Mouse (Mus musculus) heart, embryonic 10.5 days (tissue): Measurements from ENCODE around the gene Cxcl2. TPM values are rescaled to one million over a fixed set of nuclear protein-coding genes. Genes with fewer than 3 reads are reported as not detected.
A peak's percentile ranks its signal among the peaks of the same experiment; 100 is the strongest.

Experiments
- DNase-seq: peaks from one replicate; pipeline ENCODE4 v3.0.0-alpha.2; 2017; ENCODE audit warnings: low spot score
- H3K27ac ChIP-seq: fragments of 300-500 bp; sonication (generic); 2 replicates; pipeline ENCODE4 v1.5.1; 2016; ENCODE audit warnings: mild to moderate bottlenecking
- H3K27me3 ChIP-seq: fragments of 300-500 bp; sonication (generic); 2 replicates; pipeline ENCODE4 v1.6.1; 2016; ENCODE audit warnings: mild to moderate bottlenecking; ENCODE audit not compliant: poor library complexity, insufficient read depth, severe bottlenecking
- H3K36me3 ChIP-seq: fragments of 300-500 bp; sonication (generic); 2 replicates; pipeline ENCODE4 v1.6.1; 2016; ENCODE audit warnings: mild to moderate bottlenecking, moderate library complexity
- H3K4me1 ChIP-seq: fragments of 300-500 bp; sonication (generic); 2 replicates; pipeline ENCODE4 v1.6.1; 2016; ENCODE audit warnings: mild to moderate bottlenecking
- H3K4me3 ChIP-seq: fragments of 300-500 bp; sonication (generic); 2 replicates; pipeline ENCODE4 v1.5.1; 2016; ENCODE audit warnings: mild to moderate bottlenecking, moderate library complexity
- H3K9me3 ChIP-seq: fragments of 300-500 bp; sonication (generic); 2 replicates; pipeline ENCODE4 v1.6.1; 2016; ENCODE audit warnings: mild to moderate bottlenecking, moderate library complexity
- WGBS: fragments of 180-500 bp; shearing (Covaris S2); methylation state at CpG from one replicate; pipeline ENCODE4 v1.1.7; 2016; 5-methylcytosine and 5-hydroxymethylcytosine counted together
- polyA plus RNA-seq: library from polyadenylated mRNA; unstranded; fragments of >200 nt; fragmentation: Nextera tagmentation; extraction: Ambion mirVana; gene quantifications from 2 replicates; pipeline ENCODE4 v1.2.1, GENCODE M21; 2016

The Cxcl2 gene
- not detected in 2 replicates for polyA plus RNA-seq

GRCm38 (mm10) chr5:90903339-90904020, at the start of gene Cxcl2:
Cxcl2 (plus strand) TSS chr5:90903871.
- 14% methylated on average over 22 of the region's 22 CpGs for WGBS
- Histone ChIP-seq H3K9me3 (no peaks in the 10 kb centered on the region), H3K27ac (no peak within 1 kb of the TSS), H3K4me1 (peaks cover 10% of the 10 kb centered on the region; the same call in 1 of the 2 replicates), H3K36me3 (no peaks in the 10 kb centered on the region), H3K4me3 (peak within 1 kb of the TSS; percentile 51), H3K27me3 (peaks cover 21% of the 10 kb centered on the region)
- peak; percentile 72 for DNase-seq

GRCm38 (mm10) chr5:90855308-90856230, 48.1 kb upstream of the Cxcl2 start:
- no peak for DNase-seq
- no peak overlapping the region for H3K27ac ChIP-seq
- no peaks in the 10 kb centered on the region for H3K27me3 ChIP-seq
- H3K9me3 ChIP-seq, result no peaks in the 10 kb centered on the region
- H3K36me3 ChIP-seq, result no peaks in the 10 kb centered on the region
- no peak overlapping the region for H3K4me3 ChIP-seq
- WGBS, result 88% methylated on average over 7 of the region's 7 CpGs
- H3K4me1 ChIP-seq, result no peaks in the 10 kb centered on the region

GRCm38 (mm10) chr5:90857463-90857862, 46.2 kb upstream of the Cxcl2 start:
- Histone ChIP-seq H3K9me3 (no peaks in the 10 kb centered on the region), H3K27ac (no peak overlapping the region), H3K27me3 (no peaks in the 10 kb centered on the region), H3K4me3 (no peak overlapping the region), H3K4me1 (no peaks in the 10 kb centered on the region), H3K36me3 (no peaks in the 10 kb centered on the region)
- 60% methylated on average over 5 of the region's 5 CpGs for WGBS
- DNase-seq, result no peak

GRCm38 (mm10) chr5:90858429-90858828, 45.2 kb upstream of the Cxcl2 start:
- H3K36me3 ChIP-seq, result no peaks in the 10 kb centered on the region
- 85% methylated on average over 2 of the region's 2 CpGs for WGBS
- H3K27me3 ChIP-seq, result no peaks in the 10 kb centered on the region
- H3K27ac ChIP-seq, result no peak overlapping the region
- no peak overlapping the region for H3K4me3 ChIP-seq
- DNase-seq, result no peak
- no peaks in the 10 kb centered on the region for H3K9me3 ChIP-seq
- no peaks in the 10 kb centered on the region for H3K4me1 ChIP-seq

GRCm38 (mm10) chr5:90859031-90859430, 44.6 kb upstream of the Cxcl2 start:
- Histone ChIP-seq H3K36me3 (no peaks in the 10 kb centered on the region), H3K9me3 (no peaks in the 10 kb centered on the region), H3K27ac (no peak overlapping the region), H3K4me1 (no peaks in the 10 kb centered on the region), H3K4me3 (no peak overlapping the region), H3K27me3 (no peaks in the 10 kb centered on the region)
- no peak for DNase-seq
- 74% methylated on average over 3 of the region's 3 CpGs for WGBS

GRCm38 (mm10) chr5:90861876-90862375, 41.7 kb upstream of the Cxcl2 start:
- H3K27ac ChIP-seq, result no peak overlapping the region
- H3K4me3 ChIP-seq, result no peak overlapping the region
- WGBS, result 80% methylated on average over 6 of the region's 6 CpGs
- DNase-seq, result no peak
- no peaks in the 10 kb centered on the region for H3K27me3 ChIP-seq
- H3K36me3 ChIP-seq, result no peaks in the 10 kb centered on the region
- no peaks in the 10 kb centered on the region for H3K9me3 ChIP-seq
- no peaks in the 10 kb centered on the region for H3K4me1 ChIP-seq

- Histone ChIP-seq H3K4me1 (peaks cover 4% of the 10 kb centered on the region; the same call in 1 of the 2 replicates), H3K27ac (no peak overlapping the region), H3K27me3 (no peaks in the 10 kb centered on the region), H3K36me3 (no peaks in the 10 kb centered on the region), H3K4me3 (no peak overlapping the region), H3K9me3 (no peaks in the 10 kb centered on the region)
- no peak for DNase-seq
These were observed 36.9 kb upstream of the Cxcl2 start for GRCm38 (mm10) chr5:90866770-90867169.

GRCm38 (mm10) chr5:90872377-90872776, 31.3 kb upstream of the Cxcl2 start:
- Histone ChIP-seq H3K4me1 (peaks cover 4% of the 10 kb centered on the region; the same call in 1 of the 2 replicates), H3K9me3 (no peaks in the 10 kb centered on the region), H3K27me3 (no peaks in the 10 kb centered on the region), H3K36me3 (no peaks in the 10 kb centered on the region), H3K4me3 (no peak overlapping the region), H3K27ac (no peak overlapping the region)
- DNase-seq, result no peak
- WGBS, result 71% methylated on average over 7 of the region's 7 CpGs

- Histone ChIP-seq H3K4me3 (no peak overlapping the region), H3K27me3 (no peaks in the 10 kb centered on the region), H3K27ac (0 out of 2 replicates have a peak overlapping the region, but pooled peaks have one; percentile 2), H3K4me1 (no peaks in the 10 kb centered on the region), H3K9me3 (no peaks in the 10 kb centered on the region), H3K36me3 (no peaks in the 10 kb centered on the region)
- 44% methylated on average over 4 of the region's 4 CpGs for WGBS
- DNase-seq, result peak; percentile 81
These were observed 27.6 kb upstream of the Cxcl2 start for GRCm38 (mm10) chr5:90876045-90876444.

GRCm38 (mm10) chr5:90876471-90877172, 27.0 kb upstream of the Cxcl2 start:
- no peaks in the 10 kb centered on the region for H3K9me3 ChIP-seq
- no peaks in the 10 kb centered on the region for H3K27me3 ChIP-seq
- H3K4me3 ChIP-seq, result no peak overlapping the region
- WGBS, result 77% methylated on average over 8 of the region's 8 CpGs
- H3K27ac ChIP-seq, result no peak overlapping the region
- H3K36me3 ChIP-seq, result no peaks in the 10 kb centered on the region
- no peak for DNase-seq
- no peaks in the 10 kb centered on the region for H3K4me1 ChIP-seq

- H3K9me3 ChIP-seq, result no peaks in the 10 kb centered on the region
- H3K27ac ChIP-seq, result no peak overlapping the region
- no peaks in the 10 kb centered on the region for H3K36me3 ChIP-seq
- no peaks in the 10 kb centered on the region for H3K27me3 ChIP-seq
- H3K4me3 ChIP-seq, result no peak overlapping the region
- H3K4me1 ChIP-seq, result no peaks in the 10 kb centered on the region
- no peak for DNase-seq
These were observed 26.5 kb upstream of the Cxcl2 start for GRCm38 (mm10) chr5:90877173-90877512.

GRCm38 (mm10) chr5:90879307-90880014, 24.2 kb upstream of the Cxcl2 start:
- no peak overlapping the region for H3K27ac ChIP-seq
- no peaks in the 10 kb centered on the region for H3K9me3 ChIP-seq
- H3K4me3 ChIP-seq, result no peak overlapping the region
- no peak for DNase-seq
- WGBS, result 81% methylated on average over 3 of the region's 3 CpGs
- H3K4me1 ChIP-seq, result no peaks in the 10 kb centered on the region
- no peaks in the 10 kb centered on the region for H3K27me3 ChIP-seq
- H3K36me3 ChIP-seq, result no peaks in the 10 kb centered on the region
